Mouse (Mus musculus) macrophage (primary cell): ENCODE results near the gene Adamts14. TPM values are rescaled to one million over a fixed set of nuclear protein-coding genes. Genes with fewer than 3 reads are reported as not detected.

Experiments
- H3K27ac ChIP-seq: fragments of 350-480 bp; formaldehyde crosslinking; 2 replicates; pipeline ENCODE4 v1.9.0; 2021
- H3K36me3 ChIP-seq: fragments of 350-480 bp; formaldehyde crosslinking; 2 replicates; pipeline ENCODE4 v1.9.0; 2021; ENCODE audit errors: inconsistent target
- H3K4me3 ChIP-seq: fragments of 350-480 bp; formaldehyde crosslinking; 2 replicates; pipeline ENCODE4 v1.9.0; 2021; ENCODE audit errors: inconsistent target
- H3K79me2 ChIP-seq: fragments of 350-480 bp; formaldehyde crosslinking; 2 replicates; pipeline ENCODE4 v1.9.0; 2021; ENCODE audit errors: inconsistent target
- WGBS: methylation state at CpG from one replicate; pipeline ENCODE4 v1.1.7; 2026; ENCODE audit warnings: inconsistent platforms; ENCODE audit not compliant: missing documents; 5-methylcytosine and 5-hydroxymethylcytosine counted together
- polyA plus RNA-seq: library from polyadenylated mRNA; stranded (reverse); fragments of 250-400 nt; gene quantifications from 3 replicates; pipeline ENCODE4 v1.2.4, GENCODE M21; 2018; ENCODE audit warnings: inconsistent platforms

Adamts14 gene
- polyA plus RNA-seq, 1 experiment from 2014 or later = 0.06 TPM

- WGBS = 93% methylated on average over 3 of the region's 3 CpGs
- Histone ChIP-seq H3K4me3 (no peak overlapping the region), H3K36me3 (no peaks in the 10 kb centered on the region), H3K79me2 (no peaks in the 10 kb centered on the region), H3K27ac (no peak overlapping the region)
Measured at GRCm38 (mm10) chr10:61231756-61232155, 41.5 kb downstream of the Adamts14 start.

DNA sequence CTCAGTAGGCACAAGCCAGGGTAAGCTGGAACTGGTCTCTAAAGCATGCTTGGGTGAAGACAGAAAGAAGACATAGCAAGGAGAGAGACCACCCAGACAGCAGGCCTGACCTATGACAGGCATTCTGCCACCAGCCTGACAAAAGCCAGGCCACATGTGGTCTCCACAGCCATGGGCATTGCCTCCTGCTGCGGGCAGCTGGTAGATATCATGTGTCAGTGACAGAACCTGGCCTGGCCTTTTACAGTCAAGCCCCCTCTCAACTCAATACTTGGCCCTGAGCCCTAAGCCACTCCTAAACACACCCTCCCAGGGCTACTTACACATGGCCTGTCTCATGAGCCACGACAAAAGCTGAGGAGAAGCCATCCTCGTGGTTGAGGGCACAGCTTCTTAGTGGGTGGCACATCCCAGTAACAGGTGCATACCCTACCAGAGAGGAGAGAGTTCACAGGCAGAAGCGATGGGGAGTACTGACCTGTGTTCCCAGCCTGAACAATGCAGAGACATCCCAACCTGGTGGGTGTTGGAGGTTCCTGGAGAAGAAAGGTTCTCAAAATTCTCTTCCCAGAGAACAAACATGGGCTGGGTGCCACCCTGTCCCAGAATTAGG lies 46.3 kb downstream of the Adamts14 start:
- no peaks in the 10 kb centered on the region for H3K79me2 ChIP-seq
- no peak overlapping the region for H3K4me3 ChIP-seq
- WGBS = 64% methylated on average over 4 of the region's 4 CpGs
- H3K36me3 ChIP-seq = no peaks in the 10 kb centered on the region
- no peak overlapping the region for H3K27ac ChIP-seq

DNA sequence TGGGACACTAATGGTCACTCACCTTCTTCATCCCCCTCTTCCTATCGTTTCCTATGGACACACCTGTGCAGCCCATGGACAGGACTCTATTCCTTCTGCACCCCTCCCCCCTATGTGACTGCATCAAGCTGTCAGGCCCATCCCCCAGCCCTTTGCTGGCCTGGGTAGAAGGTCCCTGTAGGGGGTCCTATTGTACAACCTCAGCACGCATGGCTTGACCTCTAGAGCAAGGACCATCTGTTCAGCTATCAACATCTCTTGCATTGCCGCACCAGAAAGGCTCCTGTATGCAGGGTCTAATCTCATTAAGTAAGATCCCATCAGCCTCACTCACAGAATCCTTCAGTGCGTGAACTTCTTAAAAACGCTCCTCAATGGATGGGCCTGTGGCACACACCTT lies 47.5 kb downstream of the Adamts14 start:
- WGBS = 98% methylated on average over 5 of the region's 5 CpGs
- Histone ChIP-seq H3K79me2 (no peaks in the 10 kb centered on the region), H3K36me3 (no peaks in the 10 kb centered on the region), H3K4me3 (no peak overlapping the region), H3K27ac (no peak overlapping the region)

- WGBS = 93% methylated on average over 4 of the region's 4 CpGs
- Histone ChIP-seq H3K79me2 (no peaks in the 10 kb centered on the region), H3K36me3 (no peaks in the 10 kb centered on the region), H3K4me3 (no peak overlapping the region), H3K27ac (no peak overlapping the region)
Measured at GRCm38 (mm10) chr10:61219318-61219717, 53.9 kb downstream of the Adamts14 start.

GRCm38 (mm10) chr10:61216163-61216562 lies 57.1 kb downstream of the Adamts14 start:
- 41% methylated on average over 4 of the region's 4 CpGs for WGBS
- no peak overlapping the region for H3K4me3 ChIP-seq
- no peaks in the 10 kb centered on the region for H3K36me3 ChIP-seq
- H3K79me2 ChIP-seq = no peaks in the 10 kb centered on the region
- no peak overlapping the region for H3K27ac ChIP-seq

DNA sequence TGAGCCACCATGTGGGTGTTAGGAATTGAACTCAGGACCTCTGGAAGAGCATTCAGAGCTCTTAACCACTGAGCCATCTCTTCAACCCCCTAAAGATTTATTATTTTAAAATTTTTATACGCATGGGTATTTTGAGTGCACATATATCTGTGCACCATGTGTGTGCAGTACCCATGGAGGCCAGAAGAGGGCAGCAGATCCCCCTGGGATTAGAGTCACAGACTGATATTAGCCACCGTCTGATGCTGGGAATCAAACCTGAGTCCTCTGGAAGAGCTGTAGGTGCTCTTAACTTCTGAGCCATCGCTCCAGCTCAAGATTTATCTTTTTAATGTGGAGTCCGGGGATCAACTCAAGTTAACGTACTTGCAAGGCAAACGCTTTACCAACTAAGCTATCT lies 57.6 kb downstream of the Adamts14 start:
- Histone ChIP-seq H3K4me3 (no peak overlapping the region), H3K27ac (no peak overlapping the region), H3K79me2 (no peaks in the 10 kb centered on the region), H3K36me3 (no peaks in the 10 kb centered on the region)
- 95% methylated on average over 5 of the region's 6 CpGs for WGBS

- H3K4me3 ChIP-seq = no peak overlapping the region
- H3K79me2 ChIP-seq = no peaks in the 10 kb centered on the region
- H3K27ac ChIP-seq = no peak overlapping the region
- 16% methylated on average over 11 of the region's 11 CpGs for WGBS
- H3K36me3 ChIP-seq = no peaks in the 10 kb centered on the region
Measured at GRCm38 (mm10) chr10:61212817-61213216, 60.4 kb downstream of the Adamts14 start.

DNA sequence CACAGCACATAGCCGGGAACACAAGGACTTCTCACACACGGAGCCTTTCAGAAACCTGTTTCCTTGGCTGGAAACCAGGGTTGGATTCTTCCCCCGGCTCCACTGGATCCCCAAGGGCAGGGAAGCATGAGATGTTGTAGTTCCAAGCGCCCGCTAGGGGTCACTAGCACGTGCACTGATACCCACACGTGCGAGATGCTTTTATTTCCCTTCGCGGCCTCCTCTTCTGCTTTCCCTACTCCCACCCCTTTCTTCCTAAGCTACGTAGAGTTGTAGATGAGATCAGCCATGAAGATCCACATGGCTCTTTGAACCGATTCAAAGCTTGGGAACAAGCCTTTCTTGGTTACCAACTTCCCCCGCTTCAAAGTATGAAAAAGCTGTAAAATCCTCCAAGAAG lies 61.5 kb downstream of the Adamts14 start:
- H3K27ac ChIP-seq = no peak overlapping the region
- no peaks in the 10 kb centered on the region for H3K36me3 ChIP-seq
- no peak overlapping the region for H3K4me3 ChIP-seq
- 13% methylated on average over 12 of the region's 13 CpGs for WGBS
- H3K79me2 ChIP-seq = no peaks in the 10 kb centered on the region

GRCm38 (mm10) chr10:61211105-61211504 lies 62.1 kb downstream of the Adamts14 start:
- 87% methylated on average over 4 of the region's 4 CpGs for WGBS
- Histone ChIP-seq H3K4me3 (no peak overlapping the region), H3K27ac (no peak overlapping the region), H3K36me3 (no peaks in the 10 kb centered on the region), H3K79me2 (no peaks in the 10 kb centered on the region)

- Histone ChIP-seq H3K27ac (no peak overlapping the region), H3K79me2 (no peaks in the 10 kb centered on the region), H3K36me3 (no peaks in the 10 kb centered on the region), H3K4me3 (no peak overlapping the region)
- 94% methylated on average over 6 of the region's 9 CpGs for WGBS
Measured at GRCm38 (mm10) chr10:61208114-61208684, 65.0 kb downstream of the Adamts14 start.

GRCm38 (mm10) chr10:61203930-61204329 lies 69.3 kb downstream of the Adamts14 start:
- Histone ChIP-seq H3K27ac (no peak overlapping the region), H3K36me3 (no peaks in the 10 kb centered on the region)
- 56% methylated on average over 3 of the region's 3 CpGs for WGBS

GRCm38 (mm10) chr10:61201596-61202318 lies 71.5 kb downstream of the Adamts14 start:
- WGBS = 68% methylated on average over 12 of the region's 12 CpGs
- H3K79me2 ChIP-seq = no peaks in the 10 kb centered on the region
- no peak overlapping the region for H3K4me3 ChIP-seq
- H3K36me3 ChIP-seq = no peaks in the 10 kb centered on the region
- no peak overlapping the region for H3K27ac ChIP-seq

More at GRCm38 (mm10) chr10:61203930-61204329, 69.3 kb downstream of the Adamts14 start:
- Histone ChIP-seq H3K79me2 (no peaks in the 10 kb centered on the region), H3K4me3 (no peak overlapping the region)

GRCm38 (mm10) chr10:61200998-61201397 lies 72.2 kb downstream of the Adamts14 start:
- no peak overlapping the region for H3K4me3 ChIP-seq
- no peaks in the 10 kb centered on the region for H3K36me3 ChIP-seq
- no peak overlapping the region for H3K27ac ChIP-seq
- no peaks in the 10 kb centered on the region for H3K79me2 ChIP-seq
- 88% methylated on average over 9 of the region's 9 CpGs for WGBS

DNA sequence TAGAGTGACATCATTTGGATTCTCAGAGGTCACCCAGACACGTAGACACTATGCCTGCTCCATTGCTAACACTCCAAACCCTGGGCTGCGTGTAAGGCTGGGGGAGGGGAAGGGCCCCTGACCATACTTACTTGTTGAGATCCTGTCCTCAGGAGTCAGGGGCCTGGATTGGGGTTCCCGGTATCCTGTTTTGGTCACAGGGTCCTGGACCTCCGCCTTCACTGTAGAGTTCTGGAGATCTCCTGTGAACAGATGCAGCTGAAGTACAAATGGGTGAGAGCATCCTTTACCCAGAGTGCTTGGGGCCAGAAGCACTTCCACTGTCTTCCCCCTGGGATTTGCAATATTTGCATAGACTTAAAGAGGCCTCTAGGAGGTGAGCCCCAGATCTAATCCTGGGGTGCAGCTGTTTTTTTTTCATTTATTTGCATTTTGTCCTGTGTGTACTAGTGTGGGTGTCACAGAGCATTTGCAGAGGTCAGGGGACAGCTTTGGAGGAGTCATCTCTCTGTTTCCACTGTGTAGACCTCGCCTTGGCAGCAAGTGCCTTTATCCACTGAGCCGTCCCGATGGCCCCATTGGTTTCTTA lies 72.9 kb downstream of the Adamts14 start:
- H3K27ac ChIP-seq = no peak overlapping the region
- 97% methylated on average over 7 of the region's 7 CpGs for whole genome bisulfite sequencing
- H3K36me3 ChIP-seq = no peaks in the 10 kb centered on the region
- H3K4me3 ChIP-seq = no peak overlapping the region
- H3K79me2 ChIP-seq = no peaks in the 10 kb centered on the region
